Mouse (Mus musculus): ENCODE results near the gene Pex11b. TPM values are rescaled to one million over a fixed set of nuclear protein-coding genes. Genes with fewer than 3 reads are reported as not detected.
A peak's percentile ranks its signal among the peaks of the same experiment; 100 is the strongest.
"Not testable (repeated sequence)": the region's sequence is repeated elsewhere in the genome, so short reads cannot be mapped to it uniquely, and the experiment has no call there.

Pex11b gene
- total RNA-seq, 2 experiments from 2014 or later: 30.2 to 32.6 TPM

DNA sequence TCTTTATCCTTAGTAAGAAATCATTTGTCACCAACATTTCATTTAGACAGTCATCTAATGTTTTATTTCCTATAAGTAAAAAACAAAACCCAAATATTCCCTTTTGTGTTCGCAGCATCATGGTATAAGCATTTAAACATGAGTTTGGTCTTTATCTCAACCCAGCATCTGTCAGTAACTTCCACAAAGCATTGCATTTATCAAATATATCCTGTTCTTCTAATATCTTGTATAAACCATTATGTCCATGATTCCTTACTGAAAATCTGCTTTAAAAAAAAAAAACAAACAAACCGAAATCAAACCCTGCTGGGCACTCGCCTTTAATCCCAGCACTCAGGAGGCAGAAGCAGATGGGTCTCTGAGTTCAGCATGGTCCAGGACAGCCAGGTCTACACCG, 28.6 kb upstream of the Pex11b start:
- no peak for DNase-seq (ENCODE audit: low spot score)
- intact Hi-C loops (cut with DNase I): no loop called here

DNA sequence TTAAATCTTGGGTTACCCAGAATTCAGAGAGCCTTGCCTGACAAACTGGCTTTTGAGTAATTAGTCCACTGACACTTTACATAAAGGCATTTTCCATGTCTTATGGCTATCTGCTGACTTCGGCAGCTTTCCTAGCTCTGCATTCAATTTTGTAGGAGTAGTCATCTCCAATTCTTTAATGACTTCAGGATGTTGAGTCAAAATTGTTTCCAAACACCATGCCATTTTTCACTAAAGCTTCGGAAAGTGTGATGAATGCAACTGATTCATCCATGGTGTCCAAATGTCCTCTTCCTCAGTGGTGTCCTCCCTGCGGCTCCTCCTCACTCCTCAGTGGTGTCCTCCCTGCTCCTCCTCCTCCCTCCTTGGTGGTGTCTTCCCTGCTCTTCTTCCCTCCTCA, 17.2 kb upstream of the Pex11b start:
- intact Hi-C loops (cut with DNase I): no loop called here
- DNase-seq (ENCODE audit: low spot score): no peak

DNA sequence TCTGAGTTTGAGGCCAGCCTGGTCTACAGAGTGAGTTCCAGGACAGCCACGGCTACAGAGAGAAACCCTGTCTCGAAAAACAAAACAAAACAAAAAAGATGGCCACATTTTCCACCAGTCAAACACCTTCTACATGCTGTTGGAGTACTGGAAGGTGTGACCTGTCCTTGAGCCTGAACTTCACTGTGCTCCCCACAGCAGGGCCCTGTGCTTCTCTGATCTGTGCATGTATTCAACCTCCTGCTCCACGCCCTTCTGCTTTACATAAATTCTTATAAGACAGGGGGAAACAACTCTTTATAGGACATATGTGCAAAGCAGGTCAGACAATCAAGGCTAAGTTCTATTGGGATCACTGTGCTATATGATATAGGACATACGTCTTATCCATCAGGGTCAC, 12.0 kb upstream of the Pex11b start:
- intact Hi-C loops (cut with DNase I): no loop called here
- DNase-seq (ENCODE audit: low spot score): no peak

DNA sequence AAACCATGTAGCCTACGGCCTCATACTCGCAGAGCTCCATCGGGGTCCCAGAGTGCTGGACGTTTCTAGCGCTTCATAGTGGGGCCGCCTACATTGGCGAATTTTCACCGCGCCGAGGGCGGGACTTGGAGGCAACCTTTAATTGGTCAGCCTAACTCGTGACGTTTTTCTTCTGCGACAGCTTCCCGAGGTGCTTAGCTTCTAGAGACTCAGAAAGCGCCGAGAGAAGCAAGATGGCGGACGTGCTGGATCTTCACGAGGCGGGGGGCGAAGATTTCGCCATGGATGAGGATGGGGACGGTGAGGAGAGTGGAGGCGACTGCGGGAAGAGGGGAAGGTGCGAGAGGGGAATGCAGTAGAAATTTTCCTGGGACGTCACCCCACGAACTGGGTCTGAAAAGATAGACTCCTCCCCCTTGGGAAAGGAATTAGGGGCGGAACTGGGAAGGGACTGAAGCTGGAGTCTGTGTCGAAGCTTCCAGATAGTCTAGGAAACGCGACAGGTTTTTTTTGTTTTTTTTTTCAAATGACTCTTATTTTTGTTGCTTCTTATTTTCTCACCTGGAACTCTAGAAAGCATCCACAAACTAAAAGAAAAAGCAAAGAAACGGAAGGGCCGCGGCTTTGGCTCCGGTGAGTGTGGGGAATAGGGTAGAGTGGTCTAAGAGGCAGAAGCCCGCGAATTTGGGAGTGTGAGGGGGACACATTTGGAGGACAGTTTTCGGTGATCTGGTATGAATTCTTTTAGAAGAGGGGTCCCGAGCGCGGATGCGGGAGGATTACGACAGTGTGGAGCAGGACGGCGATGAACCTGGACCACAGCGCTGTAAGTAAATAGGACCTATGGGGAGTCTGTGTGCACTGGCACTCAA, 5.2 kb upstream of the Pex11b start, which contains the start of gene Rbm8a:
Rbm8a (plus strand) TSS at position 205 of the 872 bp plus-strand sequence.
- intact Hi-C loops (cut with DNase I): loop anchor here (2.0 kb wide), 1 partner anchor 27 kb away; no protein-coding TSS in a partner anchor
- peak; percentile 90 for DNase-seq (ENCODE audit: low spot score)

DNA sequence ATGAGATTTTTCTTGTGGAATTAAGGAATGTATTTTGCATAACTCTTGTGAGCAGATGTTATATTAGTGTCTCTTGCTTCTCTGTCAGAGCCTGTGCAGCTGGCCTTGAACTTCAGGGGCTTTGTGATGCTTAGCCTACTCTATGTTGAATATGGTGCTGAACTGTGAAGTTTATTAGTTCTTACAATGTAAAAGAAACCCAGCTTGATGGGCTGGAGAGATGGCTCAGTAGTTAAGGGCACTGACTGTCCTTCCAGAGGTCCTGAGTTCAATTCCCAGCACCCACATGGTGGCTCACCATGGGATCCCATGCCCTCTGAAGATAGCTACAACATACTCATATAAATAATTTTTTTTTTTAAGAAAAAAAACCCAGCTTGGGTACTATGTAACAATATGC, 3.1 kb upstream of the Pex11b start:
- intact Hi-C loops (cut with DNase I): no loop called here

DNA sequence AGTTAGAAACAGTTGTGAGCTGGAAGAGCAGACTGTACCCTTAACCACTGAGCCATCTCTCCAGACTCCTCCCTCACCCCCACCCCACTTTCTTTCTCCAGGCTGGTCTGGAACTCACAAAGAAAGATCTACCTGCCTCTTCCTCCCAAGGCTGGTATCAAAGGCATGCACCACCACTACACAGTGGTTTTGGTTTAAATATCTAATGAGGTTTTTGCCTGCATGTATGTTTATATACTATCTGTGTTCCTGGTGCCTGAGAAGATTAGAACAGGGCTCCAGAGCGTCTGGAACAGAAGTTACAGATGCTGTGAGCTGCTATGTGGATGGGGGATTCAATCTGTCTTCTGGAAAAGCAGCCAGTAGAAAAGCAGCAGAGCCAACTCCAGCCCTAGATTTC, 1.2 kb upstream of the Pex11b start:
- intact Hi-C loops (cut with DNase I): no loop called here
- DNase-seq (ENCODE audit: low spot score): no peak

More for the DNA sequence above, 3.1 kb upstream of the Pex11b start:
- no peak for DNase-seq (ENCODE audit: low spot score)

DNA sequence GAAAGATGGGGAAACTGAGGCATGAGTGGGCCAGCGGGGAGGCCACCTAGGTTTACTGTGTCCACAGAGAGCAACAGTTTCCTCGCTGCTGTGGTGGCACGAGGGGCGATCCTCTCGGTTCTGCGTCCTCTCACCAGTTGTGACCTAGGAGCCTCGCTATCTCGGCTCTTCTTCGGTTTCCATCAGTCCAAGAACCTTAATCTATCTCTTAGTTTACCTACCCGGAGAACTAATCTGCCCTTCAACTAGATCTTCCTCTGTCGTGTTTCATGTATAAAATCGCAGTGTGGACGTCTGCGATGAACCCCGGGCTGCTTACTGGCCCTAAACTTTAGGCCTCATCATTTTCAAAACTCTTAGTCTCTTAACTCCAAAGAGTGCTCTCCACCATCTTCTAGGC, 730 bp downstream of the Pex11b start:
- no peak for DNase-seq (ENCODE audit: low spot score)
- intact Hi-C loops (cut with DNase I): no loop called here

DNA sequence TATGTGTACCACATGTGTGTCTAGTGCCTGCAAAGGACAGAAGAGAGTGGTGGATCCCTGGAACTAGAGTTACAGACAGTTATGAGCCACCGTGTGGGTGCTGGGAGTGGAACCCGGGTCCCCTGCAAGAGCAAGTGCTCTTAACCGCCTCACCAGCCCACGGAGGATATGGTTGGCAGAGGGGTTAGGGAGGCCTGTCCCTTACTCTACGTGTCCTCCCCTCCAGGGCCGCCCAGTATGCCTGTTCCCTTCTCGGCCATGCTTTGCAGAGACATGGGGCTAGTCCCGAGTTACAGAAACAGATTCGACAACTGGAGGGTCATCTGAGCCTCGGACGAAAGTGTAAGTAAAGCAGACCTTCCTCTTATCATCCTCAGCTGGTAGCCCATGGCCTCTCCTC, 1.3 kb downstream of the Pex11b start:
- intact Hi-C loops (cut with DNase I): no loop called here
- DNase-seq (ENCODE audit: low spot score): no peak

DNA sequence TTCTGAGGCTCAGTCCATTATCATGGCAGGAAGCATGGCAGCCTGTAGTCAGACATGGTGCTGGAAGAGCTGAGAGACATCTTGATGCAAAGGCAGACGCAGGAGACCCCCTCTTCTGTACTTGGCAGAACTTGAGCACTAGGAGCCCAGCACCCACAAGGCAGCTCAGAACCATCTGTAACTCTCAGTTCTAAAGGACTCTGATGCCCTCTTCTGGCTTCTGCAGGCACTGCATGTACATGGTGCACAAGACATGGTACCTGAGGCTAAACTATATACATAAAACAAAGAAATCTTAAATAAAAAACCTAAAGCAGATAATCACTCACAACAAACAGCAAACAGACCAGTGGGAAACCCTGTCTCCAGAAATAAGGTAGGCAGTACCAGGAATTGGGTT, 4.0 kb downstream of the Pex11b start:
- no peak for DNase-seq (ENCODE audit: low spot score)
- intact Hi-C loops (cut with DNase I): loop anchor here (1.0 kb wide), 2 partner anchors 59 to 93 kb away; no protein-coding TSS in a partner anchor

DNA sequence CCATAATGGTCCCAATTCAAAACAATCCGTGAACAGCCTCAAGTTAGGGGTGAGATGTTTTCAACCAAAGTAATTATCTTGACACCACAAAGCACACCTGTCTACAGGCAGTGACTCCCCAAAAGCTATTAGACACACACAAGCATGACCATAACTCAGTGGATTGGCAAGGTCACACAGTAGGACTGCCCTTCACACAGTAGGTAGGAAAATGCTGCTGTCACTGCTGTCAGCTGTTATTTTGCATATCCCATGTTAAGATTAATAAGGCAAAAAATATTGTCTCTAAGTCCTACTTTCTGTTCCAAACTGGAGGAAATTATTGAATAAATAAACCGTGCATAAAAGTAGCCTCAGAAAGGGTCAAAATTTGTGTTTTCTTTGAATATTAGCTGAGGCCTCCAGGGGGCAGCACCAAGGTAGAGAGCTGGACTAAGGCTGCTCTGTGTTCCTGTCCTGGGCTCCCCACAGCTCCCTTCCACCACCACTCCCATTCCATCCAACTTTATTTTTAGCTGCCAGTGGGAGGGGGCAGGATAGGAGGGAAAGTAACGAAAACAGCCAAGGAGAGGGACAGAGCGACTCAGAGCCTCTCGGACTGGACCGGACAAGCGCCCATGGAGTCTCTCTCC, 10.0 kb downstream of the Pex11b start, which contains the start of gene Itga10:
Itga10 (plus strand) TSS at position 567 of the 632 bp plus-strand sequence.
- intact Hi-C loops (cut with DNase I): no loop called here
- DNase-seq (ENCODE audit: low spot score): no peak

DNA sequence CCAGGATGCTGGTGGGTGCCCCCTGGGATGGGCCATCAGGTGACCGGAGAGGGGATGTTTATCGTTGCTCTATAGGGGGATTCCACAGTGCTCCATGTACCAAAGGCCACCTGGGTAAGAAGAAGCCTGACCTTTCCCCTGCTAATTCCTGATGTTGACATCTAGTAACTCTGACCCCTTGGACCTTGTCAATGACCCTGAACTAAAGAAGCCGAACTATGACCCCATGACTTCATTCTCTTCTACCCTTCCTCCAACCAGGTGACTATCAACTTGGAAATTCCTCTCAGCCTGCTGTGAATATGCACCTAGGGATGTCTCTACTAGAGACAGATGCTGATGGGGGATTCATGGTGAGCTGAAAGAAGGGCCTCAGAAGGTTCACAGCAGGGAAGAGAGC, 12.2 kb downstream of the Pex11b start:
- intact Hi-C loops (cut with DNase I): no loop called here
- DNase-seq (ENCODE audit: low spot score): no peak

DNA sequence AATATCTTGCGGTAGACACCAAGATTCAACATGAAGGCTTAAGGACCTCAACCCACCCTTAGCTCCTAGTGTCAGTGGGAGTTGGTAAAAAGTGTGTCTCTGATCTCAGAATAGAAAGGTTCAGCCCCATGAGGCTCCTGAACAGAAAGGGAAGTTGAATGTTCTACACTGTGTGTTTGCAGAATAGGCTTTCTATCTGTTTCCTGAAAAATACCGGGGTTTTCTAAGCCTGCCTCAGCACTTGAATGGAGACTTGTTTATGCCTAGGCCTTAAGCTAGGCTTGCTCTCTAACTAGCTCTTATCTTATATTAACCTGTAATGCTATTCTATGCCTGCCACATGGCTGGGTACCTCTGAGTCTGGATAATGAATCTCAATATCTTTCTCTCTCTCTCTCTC, 25.7 kb downstream of the Pex11b start:
- DNase-seq (ENCODE audit: low spot score): no peak
- intact Hi-C loops (cut with DNase I): no loop called here

DNA sequence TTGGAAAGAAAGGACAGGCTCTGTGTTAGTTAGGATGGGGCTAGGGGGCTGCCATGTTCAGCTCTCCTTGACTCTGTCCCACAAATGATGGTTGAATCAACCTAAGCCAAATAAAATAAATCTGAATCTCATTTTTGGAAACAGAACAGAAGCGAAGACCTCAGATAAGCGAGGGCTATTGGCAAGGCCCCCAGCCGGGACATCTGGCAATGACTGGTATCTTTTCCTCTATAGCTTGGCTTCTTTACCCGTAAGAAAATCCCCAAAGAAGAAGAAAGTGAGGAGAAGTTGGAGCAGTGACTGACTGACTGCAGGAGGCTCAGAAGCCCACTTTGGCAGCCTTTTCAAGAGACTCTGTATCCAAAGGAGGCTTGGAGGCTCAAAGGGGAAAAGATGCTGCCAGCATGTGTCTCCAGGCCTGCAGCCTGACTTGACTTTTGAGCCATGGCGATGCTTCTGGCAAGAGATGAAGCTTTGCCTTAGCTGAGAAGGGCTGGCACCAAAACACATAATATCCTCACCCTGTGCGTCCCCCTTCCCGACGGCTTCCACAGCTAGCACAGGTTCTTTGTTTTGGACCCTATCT, 27.6 kb downstream of the Pex11b start:
- no peak for DNase-seq (ENCODE audit: low spot score)
- intact Hi-C loops (cut with DNase I): no loop called here

DNA sequence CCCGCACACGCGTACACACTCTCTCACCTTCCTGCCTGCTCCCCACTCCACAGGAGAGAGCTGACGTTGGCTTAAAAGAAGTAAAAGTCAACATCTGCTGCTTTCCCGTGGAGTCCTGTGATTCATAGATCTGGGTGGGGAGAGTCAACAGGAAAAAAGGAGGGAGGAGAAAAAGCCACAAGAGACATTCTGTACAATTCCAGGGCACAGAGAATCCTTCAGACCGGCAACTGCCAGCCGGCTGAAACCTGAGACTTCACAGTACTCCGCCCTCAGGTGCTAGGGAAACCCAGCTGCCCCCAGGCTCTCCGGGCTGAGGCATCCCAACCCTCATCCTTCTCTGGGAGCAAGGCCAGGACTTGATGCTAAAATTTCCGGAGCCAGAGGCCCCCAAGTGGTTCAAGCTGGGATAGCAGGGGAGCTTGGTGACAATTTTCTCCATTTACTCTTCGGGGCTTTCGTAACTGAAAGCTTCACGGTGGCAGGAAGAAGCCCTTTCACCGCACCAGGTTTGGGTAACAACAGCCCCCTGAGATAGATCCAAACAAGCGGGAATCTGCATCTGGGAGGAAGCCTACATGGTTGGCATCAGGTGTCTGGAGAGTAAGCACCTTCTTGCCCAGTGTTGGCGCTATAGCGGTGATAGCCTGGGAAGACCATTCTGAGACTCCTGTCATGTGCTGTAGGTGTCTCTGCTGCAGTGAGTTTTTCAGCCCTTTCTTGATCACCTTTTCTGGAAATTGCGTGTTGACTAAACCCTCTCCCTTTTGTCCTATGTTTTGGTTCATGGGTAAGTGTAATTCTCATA, 28.5 kb downstream of the Pex11b start:
- peak; percentile 59 for DNase-seq (ENCODE audit: low spot score)
- intact Hi-C loops (cut with DNase I): no loop called here

DNA sequence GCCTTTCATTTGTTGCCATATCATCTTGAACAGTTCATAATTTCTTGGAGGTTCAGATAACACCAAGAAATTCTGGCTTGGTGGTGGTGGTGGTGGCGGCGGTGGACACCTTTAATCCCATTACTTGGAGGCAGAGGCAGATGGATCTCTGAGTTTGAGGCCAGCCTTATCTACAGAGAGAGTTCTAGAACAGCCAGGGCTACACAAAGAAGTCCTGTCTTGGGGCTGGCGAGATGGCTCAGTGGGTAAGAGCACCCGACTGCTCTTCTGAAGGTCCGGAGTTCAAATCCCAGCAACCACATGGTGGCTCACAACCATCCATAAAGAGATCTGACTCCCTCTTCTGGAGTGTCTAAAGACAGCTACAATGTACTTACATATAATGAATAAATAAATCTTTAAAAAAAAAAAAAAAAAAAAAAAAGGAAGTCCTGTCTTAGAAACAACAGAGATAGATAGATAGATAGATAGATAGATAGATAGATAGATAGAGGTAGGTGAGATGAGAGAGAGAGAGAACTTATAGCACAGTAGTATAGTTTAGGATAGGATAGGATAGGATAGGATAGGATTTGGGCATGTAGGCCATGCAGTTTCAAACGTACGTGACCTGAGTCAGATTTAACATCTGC, 30.7 kb downstream of the Pex11b start:
- not testable (repeated sequence) for DNase-seq (ENCODE audit: low spot score)
- intact Hi-C loops (cut with DNase I): loop anchor here (5.0 kb wide), 1 partner anchor 41 kb away; the partner anchor contains the start of gene Nudt17

DNA sequence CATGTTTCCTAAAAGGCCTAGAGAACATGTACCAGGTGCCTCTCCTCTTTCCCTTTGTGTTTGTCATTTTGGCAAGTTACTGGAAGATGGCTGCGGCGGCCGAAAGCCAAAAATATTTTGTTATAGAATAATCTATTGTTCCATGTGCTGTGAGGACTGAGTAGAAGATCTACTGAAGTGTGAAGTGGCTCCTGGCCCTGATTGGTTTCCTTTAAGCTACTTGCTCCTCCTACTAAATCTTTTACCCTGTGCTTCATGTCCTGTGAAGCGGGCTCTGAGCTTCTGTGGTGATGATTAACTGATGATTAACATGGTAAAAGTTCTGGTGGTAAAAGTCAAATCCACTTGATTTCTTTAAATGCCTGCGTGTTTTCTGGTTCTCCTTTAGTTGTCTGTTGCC, 31.7 kb downstream of the Pex11b start:
- intact Hi-C loops (cut with DNase I): loop anchor here (5.0 kb wide), 1 partner anchor 40 kb away; the partner anchor contains the start of gene Nudt17
- DNase-seq (ENCODE audit: low spot score): no peak

DNA sequence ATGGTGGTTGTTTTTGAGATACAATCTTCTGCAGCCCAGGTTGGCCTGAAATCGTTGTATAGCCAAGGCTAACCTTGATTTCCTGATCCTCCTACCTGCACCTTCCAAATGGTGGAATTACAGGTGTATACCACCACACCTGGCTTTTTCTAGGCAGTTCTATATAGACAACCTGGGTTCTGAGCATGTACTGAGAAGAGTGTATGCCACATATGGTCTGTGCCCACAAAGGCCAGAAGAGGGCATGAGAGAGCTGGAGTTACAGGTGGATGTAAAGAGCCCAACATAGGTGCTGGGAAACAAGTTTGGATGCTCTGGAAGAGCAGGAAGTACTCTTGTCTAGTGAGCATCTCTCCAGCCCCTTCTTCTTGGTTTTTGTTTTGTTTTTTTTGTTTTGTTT, 32.1 kb downstream of the Pex11b start:
- DNase-seq (ENCODE audit: low spot score): no peak
- intact Hi-C loops (cut with DNase I): loop anchor here (5.0 kb wide), 1 partner anchor 40 kb away; the partner anchor contains the start of gene Nudt17

DNA sequence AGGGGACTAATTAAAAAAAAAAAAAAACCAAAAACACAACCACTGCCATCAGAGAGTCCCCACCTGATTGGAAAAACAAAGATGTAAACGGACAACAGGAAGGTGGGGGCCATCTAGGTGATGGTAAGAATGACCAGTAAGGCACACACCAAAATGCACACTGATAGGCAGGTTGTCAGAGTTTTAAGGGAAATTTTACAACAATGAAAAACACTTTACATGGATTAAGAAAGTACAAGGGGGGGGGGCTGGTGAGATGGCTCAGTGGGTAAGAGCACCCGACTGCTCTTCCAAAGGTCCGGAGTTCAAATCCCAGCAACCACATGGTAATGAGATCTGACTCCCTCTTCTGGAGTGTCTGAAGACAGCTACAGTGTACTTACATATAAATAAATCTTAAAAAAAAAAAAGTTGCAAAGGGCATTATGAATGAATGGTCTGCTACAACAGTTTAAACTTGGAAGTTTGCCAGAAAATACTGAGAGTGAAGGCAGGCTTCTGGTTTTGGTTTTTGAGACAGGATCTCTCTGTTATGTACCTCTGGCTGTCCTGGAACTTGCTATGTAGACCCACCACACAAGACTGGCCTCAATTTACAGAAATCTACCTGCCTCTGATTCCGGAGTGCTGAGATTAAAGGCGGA, 33.4 kb downstream of the Pex11b start:
- DNase-seq (ENCODE audit: low spot score): no peak
- intact Hi-C loops (cut with DNase I): loop anchor here (5.0 kb wide), 1 partner anchor 39 kb away; the partner anchor contains the start of gene Nudt17

All from heart, postnatal 25 days (tissue).